Mouse (Mus musculus) central nervous system, embryonic 18 days (tissue): ENCODE data around the gene Vmn2r124. TPM values are rescaled to one million over a fixed set of nuclear protein-coding genes. Genes with fewer than 3 reads are reported as not detected.

Experiments
- polyA plus RNA-seq: library from polyadenylated mRNA; depleted of rRNA; stranded (reverse); fragments of >200 nt; gene quantifications from 2 replicates; pipeline ENCODE4 v1.2.3, GENCODE M21; 2012; rRNA removed

Vmn2r124 gene
- polyA plus RNA-seq: not detected in 2 replicates

DNA sequence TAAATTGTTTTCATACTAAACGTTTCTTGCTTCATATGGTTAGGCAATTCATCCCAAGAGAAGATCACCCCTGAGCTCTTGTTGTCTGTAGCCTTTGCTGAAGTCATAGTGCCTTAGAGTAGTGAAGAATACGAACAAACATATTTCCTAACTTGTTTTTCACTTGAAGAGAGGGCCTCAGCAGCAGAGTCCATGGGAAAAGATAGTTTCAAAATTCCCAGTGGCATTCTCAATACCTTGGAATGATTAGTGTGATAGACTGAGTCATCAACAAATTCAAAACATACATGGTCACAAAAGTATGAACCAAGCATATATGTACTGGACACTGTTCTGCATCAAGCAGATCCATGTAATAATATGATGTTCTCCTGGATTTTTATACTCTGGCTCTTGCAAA is at the start of gene Vmn2r124:
Gene Vmn2r124, plus strand, starts transcription at position 301 of the 400 bp plus-strand sequence.

GRCm38 (mm10) chr17:18021433-18021832 is 27.8 kb upstream of the Vmn2r124 start, which contains the start of gene Fpr-rs4:
Fpr-rs4 (plus strand) TSS chr17:18021733.

DNA sequence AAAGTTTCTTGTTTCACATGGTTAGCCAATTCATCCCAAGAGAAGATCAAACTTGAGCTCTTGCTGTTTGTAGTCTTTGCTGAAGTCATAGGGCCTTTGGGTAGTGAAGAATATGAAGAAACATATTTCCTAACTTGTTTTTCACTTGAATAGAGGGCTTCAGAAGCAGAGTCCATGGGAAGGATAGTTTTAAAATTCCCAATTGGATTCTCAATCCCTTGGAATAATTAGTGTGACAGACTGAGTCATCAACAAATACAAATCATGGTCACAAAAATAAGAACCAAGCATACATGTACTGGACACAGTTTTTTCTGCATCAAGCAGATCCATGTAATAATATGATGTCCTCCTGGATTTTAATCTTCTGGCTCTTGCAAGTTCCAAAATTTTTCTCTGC is 35.5 kb downstream of the Vmn2r124 start, which contains the start of gene Vmn2r91:
Gene Vmn2r91, plus strand, starts transcription at position 301 of the 400 bp plus-strand sequence.

Other genes starting within 250 kb of the Vmn2r124 start
- 50.8 and 53.0 TPM in 2 replicates for gene Spaca6, start 222.3 kb upstream of the Vmn2r124 start, polyA plus RNA-seq
- 0.63 and 1.5 TPM in 2 replicates for gene Has1, start 194.2 kb upstream of the Vmn2r124 start, polyA plus RNA-seq
- 0.11 and 0.14 TPM in 2 replicates for gene Fpr1, start 165.5 kb upstream of the Vmn2r124 start, polyA plus RNA-seq
- gene Fpr2, start 161.6 kb upstream of the Vmn2r124 start, polyA plus RNA-seq: 0.48 and 0.72 TPM in 2 replicates
- not detected in 2 replicates for gene Fpr3, start 161.6 kb upstream of the Vmn2r124 start, polyA plus RNA-seq
- not detected in 2 replicates for gene Fpr-rs4, start 27.7 kb upstream of the Vmn2r124 start, polyA plus RNA-seq
- gene Vmn2r91, start 35.6 kb downstream of the Vmn2r124 start, polyA plus RNA-seq: not detected in 2 replicates
- not detected in 2 replicates for gene Vmn2r92, start 102.5 kb downstream of the Vmn2r124 start, polyA plus RNA-seq
- gene Vmn2r94, start 228.3 kb downstream of the Vmn2r124 start, polyA plus RNA-seq: not detected in 2 replicates
- gene Vmn2r93, start 248.7 kb downstream of the Vmn2r124 start, polyA plus RNA-seq: not detected in 2 replicates